ENCODE assay signal across 20 mouse cellular contexts in genomic region chr10:71753255-71753654, GRCm38 (mm10).
"Had no signal": no experiment of that assay in that cellular context is flagged by ENCODE, and none has a peak within 500 bp of the region (broad histone marks: within the 10 kb centered on the region; RNA-seq: fewer than 3 reads in every experiment).

No protein-coding gene starts in this region.

- H3K36me3 ChIP-seq: liver, embryonic 15.5 days; midbrain, embryonic 10.5 days; midbrain, embryonic 13.5 days; neural tube, embryonic 13.5 days; neural tube, embryonic 15.5 days; stomach, embryonic 15.5 days had no signal

- H3K4me2 ChIP-seq: liver, embryonic 15.5 days; lung, embryonic 14.5 days; midbrain, embryonic 13.5 days; neural tube, embryonic 13.5 days; neural tube, embryonic 15.5 days; stomach, embryonic 15.5 days had no signal

- ATAC-seq: liver, postnatal 0 days; midbrain, embryonic 13.5 days; midbrain, embryonic 16.5 days had no signal

- H3K4me3 ChIP-seq: liver, embryonic 15.5 days; midbrain, embryonic 10.5 days; midbrain, embryonic 13.5 days; myocyte; neural tube, embryonic 13.5 days; neural tube, embryonic 15.5 days; stomach, embryonic 15.5 days had no signal

- H3K27ac ChIP-seq: liver, embryonic 15.5 days; midbrain, embryonic 10.5 days; midbrain, embryonic 13.5 days; neural tube, embryonic 13.5 days; neural tube, embryonic 15.5 days; stomach, embryonic 15.5 days; stomach, postnatal 0 days had no signal

- DNase-seq: liver, postnatal 0 days; lung, embryonic 14.5 days; lung, postnatal 10 days; lung, postnatal 4 days; right cerebral cortex, adult 18-20 months; right cerebral cortex, postnatal 25 days; right cerebral cortex, postnatal 4 days; spleen, adult 18-20 months; thymus, adult 2 months; thymus, postnatal 25 days; thymus, postnatal 4 days had no signal

- H3K9me3 ChIP-seq: liver, embryonic 15.5 days; midbrain, embryonic 10.5 days; midbrain, embryonic 13.5 days; neural tube, embryonic 13.5 days; neural tube, embryonic 15.5 days; stomach, embryonic 15.5 days had no signal

- H3K4me1 ChIP-seq: liver, embryonic 15.5 days; midbrain, embryonic 13.5 days; stomach, embryonic 15.5 days had no signal

- H3K9ac ChIP-seq: liver, embryonic 15.5 days; liver, postnatal 0 days; lung, embryonic 14.5 days; midbrain, embryonic 13.5 days; neural tube, embryonic 13.5 days; neural tube, embryonic 15.5 days; stomach, embryonic 15.5 days had no signal

- H3K27me3 ChIP-seq: liver, embryonic 15.5 days; midbrain, embryonic 13.5 days; neural tube, embryonic 13.5 days; neural tube, embryonic 15.5 days; stomach, embryonic 15.5 days had no signal
